In genomic region chr10:114801457-114802160, GRCm38 (mm10) we compare ENCODE assay signal across 8 mouse cellular contexts. TPM values are rescaled to one million over a fixed set of nuclear protein-coding genes. Genes with fewer than 3 reads are reported as not detected.
DNase-seq lines count a peak whose midpoint lies in the region; ATAC-seq lines count a peak whose summit lies in the region.

No protein-coding gene starts in this region.

- H3K9me3 ChIP-seq in lung, embryonic 16.5 days (ENCODE audit: control insufficient read depth, low read length), result no peaks in the 10 kb centered on the region
- H3K9me3 ChIP-seq in hindbrain, embryonic 15.5 days, result no peaks in the 10 kb centered on the region
- H3K9me3 ChIP-seq in liver, embryonic 13.5 days (replicated peaks), result no peaks in the 10 kb centered on the region

- peak; percentile 83 for ATAC-seq in lung, embryonic 16.5 days (ENCODE audit: low read depth)
- ATAC-seq in hindbrain, embryonic 15.5 days (ENCODE audit: low FRiP score, low read depth), result peak; percentile 87
- no peak for ATAC-seq in liver, embryonic 13.5 days (ENCODE audit: low read depth)

- H3K9ac ChIP-seq in lung, embryonic 16.5 days (ENCODE audit: low read length), result peak overlapping the region; percentile 39
- H3K9ac ChIP-seq in hindbrain, embryonic 15.5 days, result peak overlapping the region; percentile 66
- H3K9ac ChIP-seq in liver, embryonic 13.5 days, result no peak overlapping the region

- peaks cover 10% of the 10 kb centered on the region for H3K4me1 ChIP-seq in lung, embryonic 16.5 days (replicated peaks; ENCODE audit: control insufficient read depth, insufficient read depth, low read length)
- peaks cover 21% of the 10 kb centered on the region; the same call in 1 of the 2 replicates for H3K4me1 ChIP-seq in hindbrain, embryonic 15.5 days (replicated peaks)
- no peaks in the 10 kb centered on the region for H3K4me1 ChIP-seq in liver, embryonic 13.5 days (replicated peaks)

- no peak for DNase-seq in lung, postnatal 10 days
- peak; percentile 85 to 88 for DNase-seq in cerebellum, postnatal 10 days
- peak; percentile 14 to 20 for DNase-seq in frontal cortex, postnatal 25 days (ENCODE audit: low spot score in 2 of 2)
- DNase-seq in liver, embryonic 13.5 days, result no peak
- DNase-seq in right cerebral cortex, postnatal 25 days, result peak; percentile 44
- DNase-seq in lung, postnatal 14 days, result no peak

- no peak overlapping the region for H3K27ac ChIP-seq in lung, embryonic 16.5 days (ENCODE audit: low read length)
- peak overlapping the region; percentile 75 for H3K27ac ChIP-seq in hindbrain, embryonic 15.5 days (replicated peaks)
- H3K27ac ChIP-seq in liver, embryonic 13.5 days, result no peak overlapping the region

- under 1% methylated on average over 66 of the region's 66 CpGs for WGBS in lung, embryonic 16.5 days
- under 1% methylated on average over 65 of the region's 66 CpGs for WGBS in hindbrain, embryonic 15.5 days
- under 1% methylated on average over 64 of the region's 66 CpGs for WGBS in liver, embryonic 13.5 days (ENCODE audit: insufficient replicate concordance)

- H3K27me3 ChIP-seq in lung, embryonic 16.5 days (ENCODE audit: control insufficient read depth, insufficient read depth, low read depth, low read length), result peaks cover 50% of the 10 kb centered on the region
- peaks cover 6% of the 10 kb centered on the region; the same call in 1 of the 2 replicates for H3K27me3 ChIP-seq in hindbrain, embryonic 15.5 days
- H3K27me3 ChIP-seq in liver, embryonic 13.5 days, result peaks cover 44% of the 10 kb centered on the region

- H3K4me3 ChIP-seq in lung, embryonic 16.5 days (ENCODE audit: low read length), result peak overlapping the region; percentile 57
- peak overlapping the region; percentile 83 for H3K4me3 ChIP-seq in hindbrain, embryonic 15.5 days
- peak overlapping the region; percentile 35 for H3K4me3 ChIP-seq in liver, embryonic 13.5 days (replicated peaks)

- H3K4me2 ChIP-seq in lung, embryonic 16.5 days (ENCODE audit: low read depth, low read length), result peak overlapping the region; percentile 90
- peak overlapping the region; percentile 88 for H3K4me2 ChIP-seq in hindbrain, embryonic 15.5 days
- peak overlapping the region; percentile 57 for H3K4me2 ChIP-seq in liver, embryonic 13.5 days

- H3K36me3 ChIP-seq in lung, embryonic 16.5 days (ENCODE audit: control insufficient read depth, insufficient read depth, low read length), result no peaks in the 10 kb centered on the region
- no peaks in the 10 kb centered on the region for H3K36me3 ChIP-seq in hindbrain, embryonic 15.5 days
- no peaks in the 10 kb centered on the region for H3K36me3 ChIP-seq in liver, embryonic 13.5 days

RNA-seq across cellular contexts. Expression of gene Trhde, which starts 0.5 kb away (rescaled TPM):
- 0.11 and 0.23 TPM in 2 replicates for polyA plus RNA-seq in lung, embryonic 16.5 days (2015; fragmentation: Nextera tagmentation; extraction: Ambion mirVana)
- polyA plus RNA-seq in hindbrain, embryonic 15.5 days (2015; fragmentation: Nextera tagmentation; extraction: Ambion mirVana), result 8.4 and 9.7 TPM in 2 replicates
- not detected in 2 replicates for polyA plus RNA-seq in liver, embryonic 13.5 days (2015; fragmentation: Nextera tagmentation; extraction: Ambion mirVana)

Comparison
In these comparisons a context has a peak if more than half of its experiments do, and no peak if none do; other contexts are left out.
1. DNase-seq: peak in cerebellum, postnatal 10 days (2 of 2), frontal cortex, postnatal 25 days (2 of 2) and right cerebral cortex, postnatal 25 days (single experiment); none in lung, postnatal 10 days (single experiment), liver, embryonic 13.5 days (single experiment) and lung, postnatal 14 days (single experiment).
2. Peak in every context shown above with its lines, with median percentiles within 50 percentile points of each other: H3K4me2 ChIP-seq and H3K4me3 ChIP-seq.